Mouse (Mus musculus) 3134 (cell line): ENCODE data around the gene 6030445D17Rik.
A peak's percentile ranks its signal among the peaks of the same experiment; 100 is the strongest.

Source experiments
- DNase-seq: peaks from one replicate; pipeline ENCODE4 v3.0.0-alpha.2; 2011; ENCODE audit warnings: low spot score; ENCODE audit not compliant: insufficient read length; ENCODE audit errors: extremely low read depth

Gene 6030445D17Rik

DNA sequence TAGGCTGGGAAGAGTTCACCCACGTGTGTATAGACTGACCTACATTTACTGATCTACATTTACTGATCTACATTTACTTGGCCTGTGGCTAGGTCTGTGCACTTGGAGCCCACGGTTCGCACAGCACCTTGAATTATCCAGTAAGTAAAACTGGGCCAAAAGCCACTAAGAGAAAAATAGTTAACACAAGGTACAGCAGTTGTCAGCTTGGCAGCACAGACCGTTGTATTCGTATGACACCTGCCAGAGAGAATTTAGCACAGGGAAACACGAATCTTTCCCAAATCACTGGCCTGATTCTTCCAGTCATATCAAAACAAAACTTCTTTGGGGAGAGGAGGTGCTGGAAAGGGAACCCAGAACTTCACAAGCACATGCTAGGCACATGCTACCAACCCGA lies 3.8 kb upstream of the 6030445D17Rik start:
- no peak for DNase-seq

DNA sequence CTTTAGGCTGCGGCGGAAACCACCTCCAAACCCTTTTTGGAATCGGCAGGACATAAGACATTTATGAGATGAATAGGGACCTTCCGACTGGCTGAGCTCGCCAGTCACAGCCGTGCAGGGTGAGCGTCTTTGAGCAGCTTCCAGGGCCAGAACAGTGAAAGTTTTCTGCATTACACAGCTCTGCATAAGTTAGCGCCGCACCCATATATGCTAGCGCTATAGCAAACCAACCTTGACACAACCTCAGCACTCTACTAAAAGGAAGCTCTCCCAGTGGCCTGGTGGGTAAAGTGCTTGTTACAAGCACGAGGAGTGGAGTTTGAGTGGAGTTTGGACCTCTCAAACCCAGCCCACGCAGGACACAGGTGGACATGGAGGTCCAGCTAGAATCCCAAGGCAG lies 2.8 kb upstream of the 6030445D17Rik start:
- no peak for DNase-seq

DNA sequence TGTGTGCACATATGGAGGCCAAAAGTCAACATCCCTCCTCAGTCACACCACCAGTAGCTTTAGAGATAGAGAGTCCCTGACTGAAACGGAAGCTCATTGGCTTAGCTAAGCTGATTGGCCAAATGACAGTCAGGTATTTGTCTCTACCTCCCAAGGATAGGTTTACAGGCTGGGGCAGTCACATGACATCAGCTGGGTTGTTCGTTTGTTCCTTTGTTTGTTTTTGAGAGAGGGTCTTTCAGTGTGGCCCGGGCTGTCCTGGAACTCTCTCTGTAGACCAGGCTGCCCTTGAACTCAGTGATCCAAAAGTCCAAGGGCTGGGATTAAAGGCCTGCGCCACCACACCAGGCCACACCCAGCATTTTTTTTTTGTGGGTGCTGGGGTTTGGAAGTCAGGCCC lies 844 bp upstream of the 6030445D17Rik start:
- DNase-seq: peak; percentile 30

DNA sequence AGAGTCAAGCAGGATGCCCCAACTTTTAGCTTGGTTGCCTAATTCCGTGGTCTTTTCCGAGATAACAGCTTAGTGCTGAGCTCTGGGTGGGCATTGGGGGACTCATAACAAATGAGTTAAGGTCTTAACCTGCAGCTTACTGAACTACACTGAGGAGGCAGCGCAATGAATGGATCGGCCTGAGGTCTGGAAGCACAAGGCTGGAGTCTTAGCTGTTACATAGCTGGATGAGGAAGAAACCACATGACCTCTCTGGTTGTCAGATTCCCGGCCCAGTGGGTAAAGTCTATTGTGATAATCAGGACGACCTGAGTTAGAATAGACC lies 327 bp upstream of the 6030445D17Rik start:
- DNase-seq: no peak

DNA sequence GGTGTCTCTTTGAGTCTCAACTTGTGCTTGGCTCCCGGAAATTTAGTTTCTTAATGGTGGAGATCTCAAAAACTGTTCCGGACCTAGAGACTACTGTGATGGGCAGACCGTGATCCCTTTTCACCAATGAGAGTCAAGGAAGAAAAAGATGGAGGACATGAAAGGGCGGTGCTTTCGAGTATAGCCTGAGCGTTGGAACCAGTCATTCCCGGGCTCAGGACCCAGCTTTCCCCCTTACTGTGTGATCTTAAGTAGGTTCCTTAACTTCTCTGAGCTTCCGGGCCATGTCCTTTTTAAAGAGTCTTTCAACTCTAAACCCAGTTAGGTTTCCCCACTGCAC lies 759 bp downstream of the 6030445D17Rik start:
- no peak for DNase-seq

DNA sequence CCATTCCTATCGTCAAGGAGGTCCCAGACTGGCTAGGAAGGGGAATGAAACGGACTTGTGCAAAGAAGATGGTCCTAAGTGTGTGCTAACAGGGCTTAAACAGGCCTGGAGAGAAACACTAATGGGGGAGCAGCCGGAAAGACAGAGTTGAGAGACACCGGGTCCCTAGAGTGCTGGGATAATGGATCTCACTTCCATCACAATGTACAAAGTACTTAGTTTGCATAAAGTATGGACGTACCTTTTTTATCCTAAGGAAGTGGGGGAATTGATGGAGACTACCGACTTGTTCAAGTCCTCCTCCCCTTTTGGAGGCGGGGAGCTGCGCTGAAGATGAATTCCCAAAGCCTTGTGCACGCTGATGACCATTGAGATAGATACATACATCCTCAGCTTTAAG lies 1.4 kb downstream of the 6030445D17Rik start:
- no peak for DNase-seq

DNA sequence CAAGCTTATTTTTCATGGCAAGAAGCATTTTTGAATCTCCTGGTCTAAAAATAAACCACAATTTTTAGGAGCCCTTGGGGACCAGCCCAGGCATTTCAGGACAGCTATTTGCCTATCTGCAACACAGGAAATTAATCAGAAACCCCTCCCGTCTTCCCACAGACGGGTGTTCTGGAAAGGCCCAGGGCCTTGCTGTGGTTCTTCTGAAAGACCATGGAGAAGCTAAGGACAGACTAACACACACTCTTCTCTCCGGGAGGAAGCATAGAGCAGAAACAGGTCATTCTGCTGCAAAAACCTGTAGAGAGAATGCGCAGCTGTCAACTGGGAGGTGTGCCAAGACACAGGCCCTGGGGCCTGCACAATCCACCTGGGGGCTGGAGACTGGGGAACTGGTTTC lies 4.2 kb downstream of the 6030445D17Rik start:
- peak; percentile 36 for DNase-seq

DNA sequence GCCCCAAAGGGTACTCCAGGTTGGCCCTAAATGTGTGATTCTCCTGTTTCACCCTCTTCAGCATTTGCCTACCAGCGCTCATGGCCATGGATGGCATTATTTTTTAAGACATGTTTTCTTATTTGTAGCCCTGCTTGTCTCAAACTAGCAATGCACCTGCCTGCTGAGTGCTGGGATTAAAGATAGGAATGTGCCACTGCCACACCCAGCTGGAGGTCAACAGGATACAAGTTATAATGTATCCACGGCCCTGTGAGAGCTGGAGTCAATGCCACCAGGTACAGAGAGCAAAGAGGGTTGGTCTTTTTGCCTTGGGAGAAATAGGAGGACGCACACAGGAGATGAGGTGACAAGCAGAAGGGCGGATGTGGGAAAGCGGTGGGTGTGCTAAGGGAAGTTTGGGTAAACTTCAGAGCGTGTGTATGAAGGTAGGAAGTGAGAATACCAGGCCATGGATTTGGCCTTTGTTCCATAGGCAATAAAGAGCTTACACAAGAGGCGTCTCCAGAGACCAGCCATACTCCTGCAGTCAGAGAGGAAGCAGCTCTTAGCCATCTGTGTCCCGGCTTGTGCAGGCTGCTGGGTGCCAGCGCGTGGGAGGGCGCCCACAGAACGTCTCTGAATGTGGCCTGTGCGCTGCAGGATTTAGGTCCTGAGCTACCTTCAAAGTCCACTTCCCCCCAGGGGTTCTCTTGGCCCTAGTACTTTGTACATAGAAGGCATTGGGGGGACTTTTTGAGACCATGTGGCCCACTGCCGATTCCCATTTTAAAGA lies 6.7 kb downstream of the 6030445D17Rik start:
- peak; percentile 21 for DNase-seq

DNA sequence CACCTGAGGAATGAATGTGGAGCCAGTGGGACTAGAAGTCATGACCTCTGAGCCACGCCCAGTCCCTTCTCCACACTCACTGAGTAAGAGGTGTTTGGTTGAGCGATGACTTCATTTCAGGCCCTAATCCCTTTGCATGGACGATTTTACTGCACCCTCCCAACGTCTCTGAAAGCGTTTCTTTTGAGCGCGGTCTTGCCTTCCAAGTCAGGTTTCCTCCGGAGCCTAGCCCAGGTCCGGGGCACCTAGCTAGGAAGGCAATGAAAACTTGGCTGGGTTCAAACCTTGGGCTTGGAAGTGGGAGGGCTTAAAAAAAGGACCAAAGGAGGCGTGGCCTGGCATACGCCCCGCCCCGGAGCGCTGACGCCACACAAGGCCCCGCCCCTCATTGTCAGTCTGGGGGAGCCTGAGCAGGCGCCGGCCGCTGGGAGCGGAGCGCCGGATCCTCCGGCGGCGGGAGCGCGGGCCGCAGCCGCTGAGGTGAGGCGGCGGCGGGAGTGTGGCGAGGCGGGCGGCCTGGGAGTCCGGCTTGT lies 7.4 kb downstream of the 6030445D17Rik start, which contains the start of gene Luzp1:
TSS of gene Luzp1 (plus strand) at position 391 of the 533 bp plus-strand sequence.
- peak; percentile 93 for DNase-seq

DNA sequence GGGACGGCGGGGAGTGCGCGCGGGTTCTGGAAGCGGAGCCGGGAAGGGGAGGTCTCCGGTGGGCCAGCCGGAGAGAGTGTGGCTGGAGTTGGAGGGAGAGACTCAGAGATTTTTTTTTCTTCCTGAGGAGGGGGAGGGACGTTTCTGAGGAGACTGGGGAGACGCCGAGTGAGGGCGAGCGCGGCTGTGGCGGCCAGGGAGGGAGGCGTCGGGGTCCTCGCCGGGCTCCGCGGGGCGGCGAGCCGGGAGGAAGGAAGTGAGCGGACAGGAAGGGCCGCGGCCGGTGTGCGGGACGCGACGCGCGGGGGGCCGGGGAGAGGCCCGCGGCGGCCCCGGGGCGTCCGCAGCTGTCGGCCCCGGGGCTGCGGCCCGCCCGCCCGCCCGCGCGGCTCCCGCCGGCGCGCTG lies 7.9 kb downstream of the 6030445D17Rik start:
- DNase-seq: no peak

DNA sequence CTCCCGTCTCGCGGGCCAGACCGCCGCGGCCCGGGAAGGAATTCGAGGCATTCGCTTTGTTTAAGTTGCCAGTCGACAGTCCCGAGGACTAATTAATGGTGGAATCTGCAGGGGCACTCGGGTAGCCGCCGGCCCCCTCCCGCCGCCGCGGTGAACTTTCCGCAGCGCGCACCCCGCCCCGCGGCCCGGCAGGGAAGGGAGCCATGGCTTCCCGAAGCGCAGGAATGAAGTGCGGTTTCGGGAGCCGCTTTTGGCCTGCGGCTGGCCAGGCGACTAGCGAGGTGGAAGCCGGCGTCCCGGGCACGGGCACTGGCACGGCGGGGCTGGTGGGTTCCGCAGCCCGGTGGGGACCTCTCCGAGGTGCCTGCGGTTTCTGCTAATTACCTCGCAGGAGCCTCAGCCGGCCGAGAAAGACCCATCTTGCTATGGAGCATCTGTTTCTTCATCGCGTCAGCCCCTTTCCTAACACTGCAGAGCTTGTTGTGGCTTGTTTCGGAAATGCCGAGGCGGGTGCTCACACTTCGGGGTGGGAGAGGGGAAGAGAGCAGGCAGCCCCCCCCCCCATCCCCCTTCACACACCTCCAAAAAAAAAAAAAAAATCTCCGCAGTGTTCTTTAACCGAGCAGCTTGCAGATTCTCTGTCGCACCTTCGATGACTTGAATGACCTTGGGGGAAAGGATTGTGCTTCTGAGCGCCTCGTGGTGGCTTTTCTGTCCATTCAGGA lies 8.5 kb downstream of the 6030445D17Rik start:
- peak; percentile 78 for DNase-seq

DNA sequence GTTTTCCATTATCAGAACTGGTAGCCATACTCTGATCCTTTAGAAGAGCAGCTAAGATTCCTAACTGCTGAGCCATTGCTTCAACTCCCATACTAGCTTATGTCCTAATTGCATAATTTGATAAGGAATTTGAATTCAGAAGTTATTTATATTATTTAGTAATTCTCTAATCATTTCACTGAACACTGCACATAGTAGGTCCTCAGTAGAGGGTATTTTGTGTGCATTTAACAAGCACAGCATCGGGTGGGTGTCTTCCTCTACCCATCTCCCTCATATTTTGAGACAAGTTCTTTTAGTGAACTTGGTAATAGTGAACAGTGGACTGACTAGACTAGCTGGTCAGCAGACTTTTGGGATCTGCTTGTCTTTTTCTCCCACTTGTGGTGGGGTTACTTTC lies 14.6 kb downstream of the 6030445D17Rik start:
- no peak for DNase-seq

DNA sequence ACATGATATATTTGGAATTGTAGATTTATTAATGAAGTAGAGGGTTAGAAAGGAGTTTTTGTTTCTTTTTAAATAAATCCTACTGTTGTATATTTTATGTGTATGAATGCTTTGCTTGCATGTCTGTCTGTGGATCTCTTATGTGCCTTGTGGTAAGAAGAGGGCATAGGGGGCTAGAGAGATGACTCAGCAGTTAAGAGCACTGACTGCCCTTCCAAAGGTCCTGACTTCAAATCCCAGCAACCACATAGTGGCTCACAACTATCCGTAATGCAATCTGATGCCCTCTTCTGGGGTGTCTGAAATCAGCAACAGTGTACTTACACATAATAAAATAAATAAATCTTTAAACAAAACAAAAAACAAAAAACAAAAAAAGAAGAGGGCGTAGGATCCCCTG lies 24.5 kb downstream of the 6030445D17Rik start:
- DNase-seq: peak; percentile 36

DNA sequence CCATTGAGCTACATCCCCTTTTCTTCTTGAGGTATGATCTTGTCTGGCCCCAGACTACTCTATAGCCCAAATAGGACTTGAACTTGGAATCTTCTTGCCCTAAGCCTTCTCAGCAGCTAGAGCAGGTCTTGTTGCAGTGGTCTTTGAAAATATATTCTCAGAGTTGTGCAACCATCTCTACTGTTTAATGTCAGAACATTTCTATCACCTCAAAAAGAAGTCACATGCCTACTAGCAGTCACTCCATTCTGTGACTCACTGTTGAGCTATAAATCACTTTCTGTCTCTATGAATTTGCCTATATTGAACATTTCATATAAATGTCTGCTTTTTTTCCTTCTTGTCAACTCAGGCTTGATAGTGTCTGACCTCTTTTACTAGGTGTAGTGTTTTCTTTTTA lies 33.9 kb downstream of the 6030445D17Rik start:
- DNase-seq: no peak

DNA sequence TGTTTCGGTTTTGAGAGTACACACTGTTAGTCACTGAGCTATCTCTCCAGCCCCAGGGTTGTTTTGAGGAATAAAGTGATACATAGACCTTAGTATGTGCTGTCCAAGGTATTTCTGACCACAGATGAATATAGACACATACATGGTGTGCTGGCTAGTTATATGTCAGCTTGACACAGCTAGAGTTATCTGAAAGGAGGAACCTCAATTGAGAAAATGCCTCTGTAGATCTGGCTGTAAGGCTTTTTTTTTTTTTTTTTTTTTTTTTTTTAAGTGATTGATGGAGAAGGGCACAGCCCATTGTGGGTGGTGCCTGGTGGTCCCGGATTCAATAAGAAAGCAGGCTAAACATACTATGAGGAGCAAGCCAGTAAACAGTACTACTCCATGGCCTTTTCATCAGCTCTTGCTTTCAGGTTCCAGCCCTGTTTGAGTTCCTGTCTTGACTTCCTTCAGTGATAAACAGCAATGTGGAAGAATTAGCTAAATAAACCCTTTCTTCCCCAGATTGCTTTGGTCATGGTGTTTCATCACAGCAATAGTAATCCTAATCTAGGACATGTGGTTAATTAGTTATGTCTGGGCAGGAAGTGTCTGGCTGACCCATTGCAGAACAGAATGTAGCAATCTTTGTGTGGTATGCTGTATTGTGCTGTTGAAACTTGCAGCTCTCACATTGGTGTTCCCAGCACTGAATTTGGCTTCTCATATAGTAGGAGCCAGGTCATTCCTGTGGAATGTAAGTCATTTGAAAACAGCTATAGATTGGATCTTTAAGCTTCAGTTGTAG lies 43.6 kb downstream of the 6030445D17Rik start:
- DNase-seq: no peak

DNA sequence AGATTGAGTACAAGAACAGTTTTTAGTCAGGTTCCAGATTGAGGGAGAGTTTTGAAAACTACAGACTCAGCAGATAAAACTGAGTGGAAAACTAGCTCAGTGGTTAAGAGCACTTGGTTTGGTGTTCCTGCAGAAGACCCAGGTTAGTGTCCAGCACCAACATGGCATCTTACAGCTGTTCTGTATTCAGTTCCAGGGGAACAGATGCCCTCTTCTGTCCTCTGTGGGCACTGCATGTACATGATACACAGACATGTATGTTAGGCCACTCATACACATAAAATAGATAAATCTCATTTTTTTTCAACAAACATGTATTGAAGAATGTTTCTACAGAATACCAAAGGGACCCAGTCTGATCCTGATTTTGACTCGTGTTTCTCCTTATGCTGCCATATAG lies 47.8 kb downstream of the 6030445D17Rik start:
- DNase-seq: no peak

DNA sequence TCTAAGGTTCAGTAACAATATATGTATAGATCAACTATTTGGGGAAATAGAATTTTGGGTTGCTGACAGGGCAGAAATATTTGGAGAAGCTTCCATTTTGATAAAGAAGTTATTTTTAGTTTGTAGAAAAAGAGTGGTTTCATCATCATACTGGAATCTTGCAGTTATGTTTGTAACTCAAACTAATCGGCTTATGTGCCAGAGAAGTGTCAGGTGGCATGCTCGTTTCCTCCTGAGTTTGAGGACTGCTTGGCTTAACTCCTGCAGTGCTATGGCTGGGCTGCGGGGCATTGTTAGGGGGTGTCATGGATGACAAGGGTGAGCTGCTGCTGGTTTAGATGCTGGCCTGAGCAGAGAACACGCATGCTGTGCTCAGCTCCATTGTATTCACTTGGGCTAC lies 49.7 kb downstream of the 6030445D17Rik start:
- no peak for DNase-seq

DNA sequence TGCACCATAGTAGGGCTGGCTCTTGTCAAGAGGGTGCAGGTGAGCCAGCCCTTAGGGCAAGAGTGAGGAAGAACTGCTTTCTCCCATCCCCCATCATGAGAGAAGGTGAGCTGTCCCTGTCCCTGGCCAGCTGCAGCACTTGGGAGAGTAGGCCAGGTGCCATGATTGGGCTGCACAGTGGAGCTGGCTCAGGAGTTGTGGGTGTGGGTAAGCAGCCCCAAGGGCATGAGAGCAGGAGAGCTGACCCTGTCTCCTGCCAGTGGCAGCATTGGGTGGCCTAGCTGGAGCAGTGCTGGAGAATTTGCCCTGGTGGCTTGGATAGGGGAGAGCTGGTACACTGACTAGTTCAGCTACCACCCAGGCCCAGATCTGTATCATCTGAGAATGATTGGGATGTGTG lies 50.9 kb downstream of the 6030445D17Rik start:
- DNase-seq: peak; percentile 40
